Mouse (Mus musculus): ENCODE results near the gene Esp24.
"Not testable (repeated sequence)": the region's sequence is repeated elsewhere in the genome, so short reads cannot be mapped to it uniquely, and the experiment has no call there.

Gene Esp24

GRCm38 (mm10) chr17:39036395-39036794 is at the start of gene Esp24:
TSS of gene Esp24 (plus strand) at chr17:39036695.
- not testable (repeated sequence) for DNase-seq

GRCm38 (mm10) chr17:39009846-39010245 is 26.6 kb upstream of the Esp24 start:
- DNase-seq = no peak

GRCm38 (mm10) chr17:39010675-39011638 is 25.5 kb upstream of the Esp24 start:
- no peak for DNase-seq

GRCm38 (mm10) chr17:39017184-39017583 is 19.3 kb upstream of the Esp24 start:
- DNase-seq = no peak

- no peak for DNase-seq
Measured at GRCm38 (mm10) chr17:39043241-39043640, 6.7 kb downstream of the Esp24 start, which contains the start of gene Gm21903. TSS of gene Gm21903 (minus strand) at chr17:39043341.

- no peak for DNase-seq
Measured at GRCm38 (mm10) chr17:39063641-39064040, 27.1 kb downstream of the Esp24 start.

GRCm38 (mm10) chr17:39076937-39077336 is 40.4 kb downstream of the Esp24 start, which contains the start of gene Esp23:
TSS of gene Esp23 (minus strand) at chr17:39077037.
- DNase-seq = no peak

All from right cerebral cortex, postnatal 25 days (tissue).